Mouse (Mus musculus): ENCODE data around the gene Tmem119.

- TF ChIP-seq POLR2A (IDR thresholded peaks at IDR 0.05; ENCODE audit: control insufficient read depth, extremely low read depth, insufficient read depth, low read length, poor library complexity) (no peak), CTCF (IDR thresholded peaks at IDR 0.05; ENCODE audit: borderline replicate concordance, control insufficient read depth, extremely low read depth, insufficient read depth, low read length, poor library complexity) (no peak)
These were observed 16.7 kb downstream of the Tmem119 start for GRCm38 (mm10) chr5:113783581-113784001.
